Mouse (Mus musculus): ENCODE results near the gene Cnr2. TPM values are rescaled to one million over a fixed set of nuclear protein-coding genes. Genes with fewer than 3 reads are reported as not detected.

The Cnr2 gene
- polyA plus RNA-seq, 1 experiment from 2014 or later: 0.21 TPM

DNA sequence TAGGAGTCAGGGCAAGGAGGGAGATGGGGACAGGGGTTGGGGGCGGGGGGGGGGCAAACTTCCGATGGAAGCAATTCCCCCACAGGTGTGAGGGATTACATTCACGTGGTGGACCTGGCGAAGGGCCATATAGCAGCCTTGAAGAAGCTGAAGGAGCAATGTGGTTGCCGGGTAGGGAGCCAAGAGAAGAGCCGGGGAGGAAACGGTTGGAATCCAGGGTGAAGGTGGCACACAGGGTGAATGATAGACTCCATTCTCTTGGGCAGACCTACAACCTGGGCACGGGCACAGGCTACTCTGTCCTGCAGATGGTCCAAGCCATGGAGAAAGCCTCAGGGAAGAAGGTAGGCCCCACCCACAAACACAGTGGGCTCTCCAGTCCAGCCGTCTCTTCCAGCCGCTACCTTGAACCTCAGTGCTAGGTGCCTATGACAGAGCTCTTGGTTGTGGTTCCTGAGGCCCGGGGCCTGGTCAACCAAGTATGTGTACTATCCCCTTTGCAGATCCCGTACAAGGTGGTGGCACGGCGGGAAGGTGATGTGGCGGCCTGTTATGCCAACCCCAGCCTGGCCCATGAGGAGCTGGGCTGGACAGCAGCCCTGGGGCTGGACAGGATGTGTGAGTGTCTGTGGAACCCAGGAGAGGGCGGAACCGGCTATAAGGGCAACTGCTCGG, 72.0 kb downstream of the Cnr2 start:
- no peaks in the 10 kb centered on the region for H3K27me3 ChIP-seq (ENCODE audit: insufficient read depth, poor library complexity, severe bottlenecking)
- H3K27ac ChIP-seq: no peak overlapping the region
- WGBS: 92% methylated on average over 18 of the region's 18 CpGs
- no peak for DNase-seq (ENCODE audit: low spot score)
- no peaks in the 10 kb centered on the region for H3K9me3 ChIP-seq
- H3K4me1 ChIP-seq (replicated peaks): peaks cover 59% of the 10 kb centered on the region
- no peak overlapping the region; the same call in 1 of the 2 replicates for H3K4me3 ChIP-seq
- peaks cover 61% of the 10 kb centered on the region for H3K36me3 ChIP-seq

DNA sequence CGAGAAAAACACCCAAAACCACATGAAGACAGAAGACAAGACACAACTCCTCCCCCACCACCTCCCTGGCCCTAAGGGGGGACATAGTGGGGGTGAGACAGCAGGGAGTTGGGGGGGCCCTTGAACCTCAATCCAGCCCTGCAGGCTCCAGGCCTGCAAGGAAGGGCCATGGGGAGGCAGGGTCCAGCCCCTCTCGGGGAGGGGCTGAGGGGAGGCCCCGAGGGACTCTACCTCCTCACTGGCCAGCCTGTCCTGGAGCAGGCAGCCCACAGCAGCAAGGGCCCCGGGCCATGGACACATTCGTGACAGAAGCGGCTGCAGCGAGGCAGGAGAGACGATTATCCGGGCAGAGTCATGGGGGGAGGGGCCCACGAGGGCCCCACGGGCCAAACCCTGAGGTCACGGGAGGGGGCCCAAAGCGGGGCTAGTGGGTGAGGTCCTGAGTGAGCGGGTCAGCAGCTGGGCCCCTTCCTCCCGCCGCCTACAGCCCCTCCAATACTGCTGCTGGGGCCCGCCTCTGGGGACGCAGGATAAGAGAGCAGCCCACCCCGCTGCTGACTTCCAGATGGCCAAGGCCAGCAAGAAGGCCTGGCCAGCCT, 73.2 kb downstream of the Cnr2 start:
- peak overlapping the region; percentile 18; the same call in 1 of the 2 replicates for H3K4me3 ChIP-seq
- H3K36me3 ChIP-seq: peaks cover 60% of the 10 kb centered on the region
- H3K27ac ChIP-seq: 0 out of 2 replicates have a peak overlapping the region, but pooled peaks have one; percentile 5
- 77% methylated on average over 19 of the region's 19 CpGs for WGBS
- no peak for DNase-seq (ENCODE audit: low spot score)
- H3K9me3 ChIP-seq: no peaks in the 10 kb centered on the region
- no peaks in the 10 kb centered on the region for H3K27me3 ChIP-seq (ENCODE audit: insufficient read depth, poor library complexity, severe bottlenecking)
- peaks cover 58% of the 10 kb centered on the region for H3K4me1 ChIP-seq (replicated peaks)

DNA sequence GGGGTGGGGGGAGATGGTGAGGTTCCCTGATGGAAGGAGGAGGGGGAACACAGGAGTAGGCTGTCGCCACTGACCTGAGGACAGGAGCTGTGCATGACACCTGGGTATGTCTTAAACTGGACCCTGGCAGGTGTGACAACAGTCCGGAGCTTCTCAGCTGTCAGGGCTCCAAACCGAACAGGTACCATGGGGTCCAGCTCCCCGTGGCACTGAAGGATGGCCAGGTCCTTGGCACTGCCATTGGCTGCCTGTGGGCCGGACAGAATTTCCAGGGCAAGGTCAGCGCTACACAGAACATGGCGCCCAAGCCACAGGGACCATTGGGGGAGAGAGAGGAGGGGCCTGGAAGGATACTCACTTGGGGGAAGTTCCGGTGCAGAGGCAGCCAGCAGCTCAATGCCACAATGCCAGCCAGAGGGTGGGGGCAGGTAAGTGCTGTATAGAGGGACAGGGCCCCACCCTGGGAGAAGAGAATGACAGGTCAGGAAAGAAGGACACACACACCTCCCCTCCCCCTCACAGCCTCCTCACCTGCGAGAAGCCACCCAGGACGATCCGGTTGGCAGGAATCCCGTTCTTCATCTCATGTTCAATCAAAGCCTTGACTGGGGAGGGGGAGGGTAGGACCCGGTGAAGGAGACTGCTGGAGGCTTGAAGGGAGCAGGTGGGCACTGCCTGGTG, 74.0 kb downstream of the Cnr2 start:
- peaks cover 66% of the 10 kb centered on the region for H3K36me3 ChIP-seq
- peaks cover 54% of the 10 kb centered on the region for H3K4me1 ChIP-seq (replicated peaks)
- H3K9me3 ChIP-seq: no peaks in the 10 kb centered on the region
- no peak for DNase-seq (ENCODE audit: low spot score)
- 0 out of 2 replicates have a peak overlapping the region, but pooled peaks have one; percentile 18 for H3K4me3 ChIP-seq
- H3K27ac ChIP-seq: no peak overlapping the region
- no peaks in the 10 kb centered on the region for H3K27me3 ChIP-seq (ENCODE audit: insufficient read depth, poor library complexity, severe bottlenecking)
- WGBS: 92% methylated on average over 13 of the region's 13 CpGs

Other genes with a start within 250 kb of the Cnr2 start
- gene Ifnlr1, start 209.1 kb upstream of the Cnr2 start, polyA plus RNA-seq (2016; fragmentation: Nextera tagmentation; extraction: Ambion mirVana): 0.35 and 0.58 TPM in 2 replicates
- not detected in 2 replicates for gene Il22ra1, start 167.2 kb upstream of the Cnr2 start, polyA plus RNA-seq (2016; fragmentation: Nextera tagmentation; extraction: Ambion mirVana)
- gene Myom3, start 135.7 kb upstream of the Cnr2 start, polyA plus RNA-seq (2016; fragmentation: Nextera tagmentation; extraction: Ambion mirVana): not detected in 2 replicates
- gene Srsf10, start 39.6 kb upstream of the Cnr2 start, polyA plus RNA-seq (2016; fragmentation: Nextera tagmentation; extraction: Ambion mirVana): 283 and 352 TPM in 2 replicates
- 171 and 204 TPM in 2 replicates for gene Pnrc2, start 21.5 kb upstream of the Cnr2 start, polyA plus RNA-seq (2016; fragmentation: Nextera tagmentation; extraction: Ambion mirVana)
- 54.3 and 59.5 TPM in 2 replicates for gene Fuca1, start 25.3 kb downstream of the Cnr2 start, polyA plus RNA-seq (2016; fragmentation: Nextera tagmentation; extraction: Ambion mirVana)
- gene Hmgcl, start 51.1 kb downstream of the Cnr2 start, polyA plus RNA-seq (2016; fragmentation: Nextera tagmentation; extraction: Ambion mirVana): 60.3 and 61.4 TPM in 2 replicates
- gene Gale, start 68.3 kb downstream of the Cnr2 start, polyA plus RNA-seq (2016; fragmentation: Nextera tagmentation; extraction: Ambion mirVana): 48.5 and 49.7 TPM in 2 replicates
- gene Lypla2, start 77.2 kb downstream of the Cnr2 start, polyA plus RNA-seq (2016; fragmentation: Nextera tagmentation; extraction: Ambion mirVana): 213 and 223 TPM in 2 replicates
- gene Pithd1, start 91.9 kb downstream of the Cnr2 start, polyA plus RNA-seq (2016; fragmentation: Nextera tagmentation; extraction: Ambion mirVana): 60.7 and 61.2 TPM in 2 replicates
- 31.0 and 33.0 TPM in 2 replicates for gene Eloa, start 126.4 kb downstream of the Cnr2 start, polyA plus RNA-seq (2016; fragmentation: Nextera tagmentation; extraction: Ambion mirVana)
- gene Rpl11, start 158.0 kb downstream of the Cnr2 start, polyA plus RNA-seq (2016; fragmentation: Nextera tagmentation; extraction: Ambion mirVana): 388 and 497 TPM in 2 replicates
- 576 and 684 TPM in 2 replicates for gene Id3, start 248.1 kb downstream of the Cnr2 start, polyA plus RNA-seq (2016; fragmentation: Nextera tagmentation; extraction: Ambion mirVana)